Mouse (Mus musculus) left cerebral cortex, adult 11 months (tissue): ENCODE measurements around the gene Aqp9.

Experiments used
- DNase-seq: peaks from one replicate; pipeline ENCODE4 v3.0.0; 2022; ENCODE audit warnings: low spot score

Gene Aqp9

GRCm38 (mm10) chr9:71066491-71066890 is 102.0 kb downstream of the Aqp9 start:
- DNase-seq: no peak

DNA sequence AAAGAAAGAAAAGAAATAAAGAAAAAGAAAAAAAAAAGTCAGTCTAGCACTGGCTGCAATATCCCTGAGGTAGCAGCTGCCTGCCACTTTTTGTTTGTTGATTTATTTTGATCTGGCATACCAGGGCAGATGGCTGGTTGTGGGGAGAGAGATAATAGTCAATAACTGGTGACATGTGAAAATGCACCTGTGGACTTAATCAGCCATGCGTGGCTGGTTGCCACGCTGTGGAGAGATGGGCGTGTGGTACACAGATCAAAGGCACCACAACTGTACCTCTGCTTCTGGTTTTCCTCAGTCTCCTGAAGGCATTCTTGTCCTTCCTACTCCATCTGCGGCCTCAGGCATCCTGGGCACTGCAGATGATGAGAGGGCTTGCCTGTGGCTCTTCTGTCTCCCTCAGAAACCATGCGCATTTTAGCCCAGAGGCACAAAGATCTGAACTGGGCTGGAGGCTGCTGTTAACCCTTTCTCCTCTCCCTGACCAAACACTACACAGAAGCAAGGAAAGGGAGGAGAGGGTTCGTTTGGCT is 103.1 kb downstream of the Aqp9 start:
- DNase-seq: no peak

- DNase-seq: no peak
Observed at GRCm38 (mm10) chr9:71064291-71064840, 104.1 kb downstream of the Aqp9 start.

DNA sequence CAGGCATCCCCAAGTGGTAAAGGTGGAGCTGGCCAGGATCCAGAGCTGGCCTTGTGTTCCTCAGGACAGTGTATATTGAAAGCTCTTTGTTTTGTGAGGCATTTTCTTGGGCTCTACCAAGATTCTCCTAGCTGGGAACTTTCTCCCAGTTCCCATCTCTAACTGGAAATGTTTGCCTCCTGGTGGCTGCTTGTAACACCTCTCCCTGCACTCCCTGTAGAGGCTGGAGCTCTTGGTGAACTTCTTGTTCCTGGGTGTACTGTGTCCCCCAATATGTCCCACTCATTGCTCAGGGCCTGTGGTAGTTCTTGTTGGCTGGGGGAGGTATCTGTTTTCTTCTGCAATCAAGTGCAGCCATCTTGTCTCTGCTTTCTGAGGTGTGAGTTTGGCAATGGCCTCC is 104.9 kb downstream of the Aqp9 start:
- DNase-seq: no peak

DNA sequence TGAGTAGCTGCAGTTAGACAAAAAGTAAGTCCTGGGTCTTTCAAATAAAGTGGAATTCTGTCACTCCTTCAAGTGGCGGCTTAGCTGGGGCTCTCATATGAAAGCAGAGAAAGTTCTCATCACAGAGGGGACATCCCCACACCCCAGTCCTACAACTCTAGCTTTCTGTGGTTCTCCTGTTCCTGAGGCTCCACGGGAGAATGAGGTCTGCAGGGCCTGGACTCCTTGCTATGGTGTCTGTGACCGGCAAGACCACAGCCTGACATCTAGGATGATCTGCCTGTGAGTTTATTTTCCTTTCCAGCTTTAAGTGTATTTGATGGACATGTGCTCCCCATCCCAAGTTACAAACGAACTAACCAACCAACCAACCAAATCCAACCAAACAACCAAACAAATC is 105.5 kb downstream of the Aqp9 start:
- DNase-seq: no peak

GRCm38 (mm10) chr9:71062301-71062700 is 106.2 kb downstream of the Aqp9 start:
- no peak for DNase-seq
